Mouse (Mus musculus): ENCODE measurements around the gene Chrna3.

The Chrna3 gene

DNA sequence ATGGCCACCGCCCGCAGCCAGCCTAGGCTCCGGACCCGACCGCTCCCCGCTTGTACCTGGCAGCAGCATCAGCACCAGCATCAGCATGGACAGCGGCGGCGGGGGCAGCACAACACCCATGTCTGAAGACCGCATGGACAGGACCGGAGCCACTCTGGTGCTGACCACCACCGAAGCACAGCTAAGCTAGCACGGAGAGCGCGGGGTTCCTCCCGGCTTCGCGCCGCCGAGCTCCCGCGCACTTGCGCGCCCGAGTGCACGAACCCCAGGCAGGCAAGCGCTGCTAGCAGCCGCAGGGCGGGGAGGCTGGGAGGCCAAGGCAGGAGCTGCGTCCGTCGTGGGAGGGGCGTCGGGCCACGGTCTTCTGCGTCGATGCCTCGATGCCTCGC lies at the start of gene Chrna3:
Chrna3 (minus strand) TSS at position 288 of the 389 bp plus-strand sequence.
- DNase-seq, result no peak

DNA sequence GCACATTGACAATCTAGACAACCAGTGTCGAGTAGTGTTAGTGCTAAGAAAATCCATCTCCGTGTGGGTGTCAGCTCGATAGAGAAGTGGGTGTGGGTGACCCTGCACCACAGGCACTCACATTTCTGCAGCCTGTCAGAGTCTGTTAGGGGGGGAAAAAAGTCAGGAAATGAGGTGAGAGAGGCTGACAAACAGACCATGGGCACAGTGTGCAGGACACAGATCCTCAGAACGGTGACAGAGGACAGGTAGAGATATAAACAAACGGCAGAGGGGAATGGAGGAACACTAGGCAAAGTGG lies 41.6 kb upstream of the Chrna3 start:
- DNase-seq, result no peak

DNA sequence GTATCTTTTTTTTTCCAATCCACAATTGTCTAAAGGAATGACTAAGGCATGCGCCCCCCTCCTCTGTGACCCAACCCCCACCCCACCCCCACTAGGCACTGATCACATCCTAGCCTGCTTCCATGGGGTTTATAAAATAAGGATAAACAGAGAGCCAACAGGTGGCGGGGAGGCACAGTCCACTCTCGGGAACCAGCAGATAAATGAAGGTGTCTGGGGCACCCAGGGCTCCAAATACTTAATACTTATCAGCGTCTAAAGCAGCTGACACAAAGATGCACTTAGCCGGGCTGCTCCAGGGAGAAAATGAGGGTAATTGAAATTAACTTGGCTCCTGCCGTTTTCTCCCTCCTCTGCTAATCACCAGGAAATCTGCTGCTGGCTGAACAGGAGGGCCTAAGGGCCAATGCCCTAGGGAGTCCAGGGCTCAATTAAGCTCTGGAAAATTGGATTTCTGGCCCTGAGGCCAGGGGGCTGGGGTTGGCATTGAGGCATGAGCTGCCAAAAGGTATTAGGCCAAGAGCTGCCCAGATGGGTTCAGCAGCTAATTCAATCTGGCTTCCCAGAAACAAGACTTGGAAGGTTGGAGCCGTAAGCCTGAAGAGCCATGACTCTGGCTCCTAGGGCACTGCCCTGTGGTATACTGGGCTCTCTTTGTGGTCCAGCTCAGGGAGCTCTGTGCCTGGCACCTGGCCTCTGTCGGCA lies 41.0 kb upstream of the Chrna3 start:
- DNase-seq, result no peak

DNA sequence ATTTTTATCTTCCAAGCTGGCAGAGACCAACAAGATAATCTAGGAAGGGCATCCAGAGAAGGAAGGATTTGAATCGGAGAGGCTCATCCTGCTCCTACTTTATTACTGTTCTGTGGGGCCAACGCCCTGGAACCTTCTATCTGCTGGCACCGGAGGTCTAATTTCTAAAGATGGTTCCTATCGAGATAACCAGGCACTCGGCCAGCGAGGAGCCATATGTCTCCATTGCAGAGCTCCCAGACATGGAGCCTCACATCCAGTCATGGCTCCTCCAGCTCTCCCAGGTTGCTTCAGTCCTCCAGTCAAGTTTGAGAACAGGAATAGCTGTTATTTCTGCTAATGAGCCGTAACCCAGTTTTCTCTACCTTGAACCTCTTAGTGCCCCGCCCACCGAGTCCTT lies 38.9 kb upstream of the Chrna3 start:
- DNase-seq, result peak; percentile 66

DNA sequence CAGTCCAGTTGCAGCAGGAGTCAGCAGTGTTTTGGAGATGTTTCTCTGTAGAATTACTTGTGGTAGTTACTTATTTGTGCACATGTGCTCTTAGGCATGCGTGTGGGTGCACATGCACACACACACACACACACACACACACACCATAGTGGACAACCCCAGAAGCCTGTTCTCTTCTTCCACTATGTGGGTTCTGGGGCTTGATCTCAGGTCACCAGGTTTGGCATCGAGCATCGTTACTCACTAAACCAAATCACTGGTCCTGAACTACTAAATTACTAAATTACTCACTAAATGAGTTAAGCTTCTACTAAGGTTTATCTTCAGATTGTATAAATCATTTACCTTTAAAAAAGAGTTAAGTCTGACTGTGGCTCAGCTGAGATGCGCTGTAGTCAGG lies 31.7 kb upstream of the Chrna3 start:
- no peak for DNase-seq

DNA sequence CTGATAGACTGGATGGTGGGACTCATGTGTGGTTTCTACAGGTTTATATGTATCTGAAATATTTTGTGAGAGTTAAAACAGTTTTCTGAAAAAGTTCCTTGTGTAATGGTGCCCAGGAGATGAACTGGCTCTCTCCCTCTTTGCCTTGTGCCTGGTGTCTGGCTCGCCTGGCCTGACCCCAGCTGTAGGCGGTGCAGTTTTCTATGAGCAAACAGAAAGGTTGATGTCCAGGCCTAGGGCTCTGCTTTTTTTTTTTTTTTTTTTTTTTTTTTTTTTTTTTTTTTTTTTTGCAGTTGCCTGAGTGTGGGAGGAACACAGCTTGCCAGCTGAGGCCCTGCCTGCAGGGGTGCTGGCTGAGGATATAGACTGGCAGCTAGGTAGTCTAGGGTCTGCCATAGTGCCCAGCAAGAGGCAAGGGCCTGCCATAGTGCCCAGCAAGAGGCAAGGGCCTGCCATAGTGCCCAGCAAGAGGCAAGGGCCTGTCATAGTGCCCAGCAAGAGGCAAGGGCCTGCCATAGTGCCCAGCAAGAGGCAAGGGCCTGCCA lies 29.1 kb upstream of the Chrna3 start:
- no peak for DNase-seq

DNA sequence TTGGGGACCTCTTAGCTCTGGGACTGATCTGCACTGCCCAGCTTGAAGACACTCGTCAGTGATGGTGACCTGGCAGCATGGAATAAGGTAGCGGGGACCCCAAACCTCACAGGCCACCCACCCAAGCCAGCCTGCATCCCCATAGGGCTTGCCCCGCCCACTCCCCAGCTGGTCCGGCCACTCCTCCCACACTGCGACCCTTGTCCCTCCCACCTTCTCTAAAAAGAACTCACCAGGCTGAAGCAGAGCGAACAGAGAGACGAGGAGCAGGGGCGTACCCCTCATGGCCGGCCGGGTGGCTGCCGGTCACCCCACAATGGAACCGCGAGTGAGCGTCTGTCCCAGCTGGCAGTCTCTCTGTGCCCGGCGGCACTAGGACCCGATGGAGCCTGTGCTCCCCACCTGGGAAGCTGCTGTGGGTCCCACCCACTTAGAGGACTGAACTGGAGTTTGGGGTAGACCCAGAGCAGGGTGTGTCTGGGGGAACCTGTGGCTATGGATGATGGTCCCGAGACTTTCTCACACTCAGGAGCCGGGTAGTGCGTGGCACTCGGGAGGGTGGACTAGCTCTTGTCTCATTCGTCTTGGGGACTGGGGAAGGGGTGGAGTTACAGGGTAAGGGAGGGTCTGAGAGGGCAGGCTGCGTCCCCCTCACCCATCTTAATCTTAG lies 22.0 kb upstream of the Chrna3 start, which contains the start of gene Chrnb4:
Chrnb4 (minus strand) TSS at position 569 of the 670 bp plus-strand sequence.
- DNase-seq, result no peak

DNA sequence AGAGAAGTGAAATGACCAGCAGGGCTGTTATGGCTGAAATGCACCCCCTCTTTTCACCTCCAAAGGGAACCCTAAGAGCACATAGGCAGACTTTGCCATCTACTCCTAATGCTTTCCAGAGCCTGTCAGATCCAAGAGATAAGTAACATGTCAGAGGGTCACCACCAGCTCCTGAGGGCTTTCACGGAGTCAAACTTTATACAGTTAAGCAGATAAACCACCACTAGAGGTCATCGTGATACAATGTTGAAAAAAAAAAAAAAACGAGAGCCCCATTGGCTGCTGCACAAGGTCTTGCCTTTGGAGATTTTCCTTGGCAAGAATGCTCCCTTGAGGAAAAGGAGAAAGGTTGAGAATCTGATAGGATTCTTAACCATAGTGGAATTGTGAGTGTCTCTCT lies 20.4 kb upstream of the Chrna3 start:
- no peak for DNase-seq

DNA sequence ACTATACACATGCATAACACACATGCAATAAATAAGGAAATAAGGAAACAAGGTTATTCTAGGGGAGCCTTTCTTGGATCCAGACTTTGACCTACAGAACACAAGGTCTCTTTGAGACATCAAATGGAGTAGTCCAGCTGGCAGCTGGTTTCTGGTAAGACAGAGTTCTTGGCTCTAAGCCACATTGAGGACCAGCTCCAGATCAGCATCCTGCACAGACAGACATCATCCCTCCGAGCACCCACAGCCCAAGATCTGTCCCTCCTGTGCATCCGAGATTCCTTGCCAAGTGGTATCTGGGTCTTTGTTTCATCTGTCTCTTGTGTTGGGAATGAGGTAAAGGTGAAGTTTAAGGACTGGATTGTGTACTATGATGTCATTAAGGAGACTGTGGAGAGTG lies 18.6 kb upstream of the Chrna3 start:
- DNase-seq, result no peak

DNA sequence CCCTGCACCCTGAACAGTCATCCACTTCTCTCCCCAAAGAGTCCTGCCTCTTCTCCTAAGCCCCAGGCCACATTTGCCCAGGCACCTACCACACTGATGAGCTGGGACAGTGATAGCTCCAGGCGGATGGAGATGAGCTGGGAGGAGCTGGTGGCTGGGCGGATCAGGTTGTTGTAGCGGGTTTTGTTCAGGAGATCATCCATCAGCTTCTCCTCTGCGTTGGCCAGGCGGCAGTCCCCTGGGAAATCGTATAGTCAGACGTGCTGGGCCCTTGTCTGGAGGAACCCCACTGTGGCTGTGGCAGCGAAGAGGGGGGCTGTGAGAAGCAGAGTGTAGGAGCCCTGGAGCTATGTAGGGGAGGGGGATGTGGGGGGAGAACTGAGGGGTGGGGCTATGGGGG lies 17.3 kb upstream of the Chrna3 start:
- no peak for DNase-seq

DNA sequence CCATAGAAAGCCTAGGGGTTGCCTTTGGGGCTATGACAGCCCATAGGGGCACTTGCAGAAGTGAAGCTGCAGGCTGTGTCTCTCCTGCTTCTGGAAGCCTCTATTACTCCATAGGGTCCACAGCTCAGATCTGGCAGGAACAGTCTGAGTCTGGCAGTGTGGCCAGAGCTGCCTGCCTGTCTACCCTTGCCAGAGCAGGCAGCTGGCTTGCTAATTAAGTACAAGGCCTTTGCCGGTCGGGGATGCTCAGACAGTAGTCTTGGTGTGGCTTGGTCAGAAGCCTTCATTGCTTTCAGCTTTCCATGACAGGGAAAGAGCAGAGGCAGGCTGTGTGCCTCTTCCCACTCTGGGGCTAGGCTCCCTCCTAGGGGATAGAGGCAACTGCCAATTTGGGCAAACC lies 15.0 kb upstream of the Chrna3 start:
- no peak for DNase-seq

DNA sequence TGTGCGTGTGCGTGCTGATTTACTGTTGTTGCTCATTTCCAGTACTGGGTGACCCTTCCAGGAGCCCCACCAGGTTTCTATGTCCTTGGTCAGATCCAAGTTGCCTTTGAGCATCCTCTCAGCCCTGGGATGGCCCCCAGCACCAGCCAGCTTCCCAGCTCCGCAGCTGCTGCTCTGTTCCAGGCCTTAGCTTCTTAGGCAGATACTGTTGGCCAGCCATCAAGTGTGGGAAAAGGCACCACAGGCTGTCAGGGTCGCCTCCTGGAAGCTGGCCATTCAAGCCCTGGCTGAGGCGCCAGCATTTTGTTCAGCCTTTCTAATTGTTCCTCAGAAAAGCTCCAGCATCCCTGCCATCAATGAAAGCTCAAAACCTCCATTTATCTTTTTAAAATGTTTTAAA lies 13.6 kb upstream of the Chrna3 start:
- DNase-seq, result no peak

DNA sequence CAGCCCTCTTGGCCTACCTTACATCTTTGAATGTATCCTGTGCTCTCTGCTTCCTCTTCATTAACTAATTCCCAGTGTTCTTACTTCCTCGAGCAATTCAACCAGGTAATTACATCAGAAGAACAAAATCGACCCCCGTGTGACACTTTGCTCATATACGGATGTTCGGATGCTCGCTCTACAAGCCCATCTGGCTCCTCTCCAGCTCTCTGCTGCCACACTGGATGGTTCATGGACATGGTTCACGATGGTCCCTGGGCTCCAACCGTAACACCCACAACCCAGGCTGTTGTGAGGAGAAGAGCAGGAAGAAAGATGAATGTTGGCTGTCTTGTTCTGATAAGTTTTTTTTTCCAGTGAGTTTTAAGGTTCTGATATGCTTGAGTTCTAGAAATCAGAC lies 12.6 kb upstream of the Chrna3 start:
- DNase-seq, result no peak

DNA sequence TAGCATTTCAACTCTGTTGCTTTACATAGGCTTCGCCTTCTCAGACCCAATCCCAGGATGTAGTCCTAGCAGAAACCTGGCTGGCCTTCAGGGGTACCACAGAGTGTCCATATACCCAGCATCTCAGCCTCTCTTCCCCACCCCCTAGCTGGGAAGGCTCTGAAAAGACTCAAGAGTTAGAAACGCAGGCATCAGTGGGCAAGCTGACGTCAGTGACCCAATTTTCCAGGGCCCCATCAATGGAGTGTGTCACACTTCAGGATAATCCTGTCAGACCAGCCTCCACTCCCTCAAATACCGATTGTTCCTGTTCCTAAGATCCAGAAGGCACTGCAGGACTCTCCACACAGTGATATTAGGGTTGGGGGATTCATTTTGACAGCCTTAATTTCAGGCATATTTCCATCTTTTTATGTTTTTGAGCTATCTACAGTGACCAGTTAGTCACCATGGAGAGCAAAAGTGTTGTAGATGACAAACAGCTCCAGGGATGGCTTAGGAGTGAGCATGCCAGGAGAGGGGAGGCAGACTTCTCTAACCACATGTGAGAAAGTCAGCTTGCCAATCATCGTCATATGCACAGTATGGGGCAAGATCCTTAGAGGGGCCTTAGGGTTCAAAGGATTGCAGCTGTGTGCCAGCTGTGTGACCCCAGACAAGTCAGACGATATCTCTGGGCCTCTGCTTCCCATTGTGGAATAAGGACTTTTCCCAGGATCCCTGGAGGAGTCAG lies 5.2 kb upstream of the Chrna3 start:
- DNase-seq, result no peak

DNA sequence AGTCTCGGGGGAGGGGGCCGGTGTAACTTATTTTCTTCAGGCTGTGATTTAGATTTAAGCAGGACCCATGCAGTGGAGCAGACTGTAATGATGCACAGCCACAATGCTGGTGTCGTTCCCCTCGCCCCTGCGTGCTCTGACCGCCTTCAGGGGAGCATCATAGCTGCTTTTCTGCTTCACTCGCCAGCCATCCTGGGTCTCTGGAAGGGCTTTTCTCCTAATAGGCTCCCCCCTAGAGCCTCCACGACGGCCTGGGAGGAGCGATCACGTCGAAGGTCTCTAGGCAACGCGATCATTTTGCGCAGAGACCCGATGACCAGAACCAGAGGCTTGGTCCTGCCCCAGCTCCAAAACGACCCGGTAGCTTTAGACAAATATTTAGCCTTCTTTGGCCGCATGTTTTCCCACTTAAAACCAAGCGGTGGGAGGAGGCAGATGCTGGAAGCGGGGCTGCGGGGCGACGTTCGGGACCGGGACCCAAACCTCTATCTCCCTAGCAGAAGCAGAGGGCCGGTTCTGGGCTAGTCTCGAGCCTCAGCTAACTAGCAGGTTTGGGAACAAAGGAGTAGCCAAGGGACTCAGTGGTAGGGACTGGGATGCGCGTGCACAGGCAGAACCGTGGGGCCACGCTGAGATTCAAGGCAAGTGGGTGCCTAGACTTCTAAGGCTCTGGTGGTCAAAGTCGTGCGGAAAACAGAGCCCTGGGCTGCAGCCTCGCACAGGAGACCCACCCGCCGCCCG lies 658 bp downstream of the Chrna3 start:
- no peak for DNase-seq

DNA sequence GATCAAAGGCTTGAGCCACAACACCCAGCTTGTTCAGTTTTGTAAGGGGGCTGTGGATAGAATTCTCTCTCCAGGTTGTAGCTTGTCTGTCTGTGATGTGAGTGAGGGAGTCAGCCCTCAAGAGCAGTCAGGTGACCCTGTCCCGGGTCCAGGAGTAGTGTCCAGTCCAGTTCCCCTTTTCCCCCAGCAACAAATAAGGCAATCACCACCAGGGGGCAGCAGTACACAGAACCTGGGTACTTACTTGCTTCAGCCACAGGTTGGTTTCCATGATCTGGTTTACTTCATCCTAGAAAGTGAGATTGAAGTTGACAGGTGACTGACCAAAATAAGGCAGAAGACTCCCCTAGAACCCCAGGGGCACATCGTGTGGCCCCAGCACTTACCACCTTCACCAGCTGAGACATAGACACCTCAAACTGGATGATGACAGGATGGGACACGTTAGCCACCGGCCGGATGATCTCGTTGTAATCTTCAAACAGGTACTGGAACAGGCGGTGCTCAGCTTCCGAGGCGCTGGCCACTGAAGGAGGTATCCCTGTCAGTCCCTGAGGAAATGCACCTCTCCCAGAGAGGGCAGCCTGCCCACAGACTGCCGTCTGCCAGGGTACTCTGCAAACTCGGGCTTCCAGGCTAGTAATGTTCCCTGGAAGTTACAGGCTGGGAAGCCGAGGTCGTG lies 2.3 kb downstream of the Chrna3 start:
- DNase-seq, result peak; percentile 78

DNA sequence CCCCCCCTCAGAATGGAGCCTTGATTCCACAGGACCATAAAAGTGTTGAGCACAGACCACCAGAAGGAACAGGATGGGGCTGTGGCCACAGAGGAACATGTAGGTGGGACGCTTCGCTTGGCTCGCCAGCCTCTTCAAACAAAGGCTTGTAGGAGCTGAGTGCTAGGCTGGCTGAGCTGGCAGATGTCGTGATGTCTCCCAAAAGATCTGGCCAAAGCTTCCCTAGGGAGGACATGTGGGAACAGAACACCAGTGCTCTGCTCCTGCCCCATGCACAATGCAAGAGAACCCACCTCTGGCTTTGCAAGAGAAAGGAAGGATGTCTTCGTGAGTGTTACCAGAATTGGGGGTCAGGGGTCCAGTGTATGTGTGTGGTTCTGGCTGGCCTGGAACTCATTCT lies 3.0 kb downstream of the Chrna3 start:
- DNase-seq, result no peak

DNA sequence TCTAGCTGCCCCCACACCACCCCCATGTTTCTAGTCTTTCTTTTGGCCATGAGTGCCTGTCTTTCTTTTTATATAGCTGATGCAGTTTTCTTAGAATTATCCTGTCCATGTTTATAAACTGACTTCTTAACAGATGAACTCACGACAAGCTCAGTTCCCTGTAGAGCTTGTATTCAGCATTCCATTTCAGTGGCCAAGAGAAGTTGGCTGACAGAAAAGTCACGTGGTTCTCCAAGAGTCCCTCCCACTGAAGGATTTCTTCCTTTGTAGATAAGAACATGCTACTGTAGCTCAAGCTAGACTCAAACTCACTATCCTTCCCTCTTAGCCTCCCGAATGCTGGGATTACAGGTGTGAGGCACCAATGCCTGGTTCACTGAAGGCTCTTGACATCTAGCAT lies 9.4 kb downstream of the Chrna3 start:
- DNase-seq, result no peak

DNA sequence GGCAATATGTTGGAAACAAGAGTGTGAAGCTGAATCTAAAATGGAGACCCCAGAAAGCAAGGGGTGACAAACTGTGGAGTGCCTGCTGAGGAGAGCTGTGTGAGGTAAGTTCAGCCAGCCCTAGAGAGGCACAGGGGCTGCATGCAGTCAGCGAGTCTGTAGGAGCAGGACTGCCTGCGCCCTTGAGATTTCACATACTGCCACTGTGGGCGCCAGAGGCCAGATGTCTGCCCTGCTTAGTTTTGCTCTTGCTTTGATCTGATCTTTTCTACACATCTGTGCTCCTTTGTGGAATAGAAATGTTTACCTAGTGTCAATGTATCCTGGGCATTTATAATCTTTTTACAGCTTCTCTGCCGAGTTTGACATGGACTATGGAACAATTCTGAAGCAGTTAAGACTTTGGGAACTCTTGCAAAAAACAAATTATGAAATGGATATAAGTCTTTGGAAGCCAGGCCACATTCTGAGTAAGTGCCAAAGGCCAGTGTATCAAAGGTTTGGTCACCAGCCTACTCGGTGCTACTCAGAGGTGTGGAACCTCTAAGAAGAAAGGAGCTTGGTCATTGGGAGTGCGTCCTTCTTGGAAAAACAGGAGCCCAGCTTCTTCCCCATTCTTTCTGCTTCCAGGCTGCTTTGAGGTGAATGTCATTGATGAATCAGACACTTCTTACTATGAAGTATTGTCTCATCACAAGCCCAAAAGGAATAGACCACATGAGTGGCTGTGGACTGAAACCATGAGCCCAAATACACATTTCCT lies 15.6 kb downstream of the Chrna3 start:
- DNase-seq, result no peak

DNA sequence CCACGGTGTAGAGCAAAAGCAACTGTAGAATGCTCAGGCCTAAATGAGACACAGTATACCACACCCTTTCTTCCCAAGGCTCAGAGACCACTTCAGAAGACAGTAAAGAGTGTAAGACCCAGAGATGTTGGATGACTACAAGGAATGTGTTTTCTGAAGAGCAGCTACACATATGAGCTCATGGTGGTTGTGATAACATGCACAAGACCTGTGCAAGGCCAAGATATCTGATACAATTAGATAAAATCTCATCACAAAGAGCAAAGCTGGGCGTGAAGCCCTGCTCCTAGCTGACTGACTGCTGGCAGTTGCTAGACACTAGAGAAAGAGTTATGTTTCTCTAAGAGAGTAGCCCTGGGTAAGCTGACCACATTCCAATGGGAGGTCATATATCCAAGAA lies 16.7 kb downstream of the Chrna3 start:
- no peak for DNase-seq

DNA sequence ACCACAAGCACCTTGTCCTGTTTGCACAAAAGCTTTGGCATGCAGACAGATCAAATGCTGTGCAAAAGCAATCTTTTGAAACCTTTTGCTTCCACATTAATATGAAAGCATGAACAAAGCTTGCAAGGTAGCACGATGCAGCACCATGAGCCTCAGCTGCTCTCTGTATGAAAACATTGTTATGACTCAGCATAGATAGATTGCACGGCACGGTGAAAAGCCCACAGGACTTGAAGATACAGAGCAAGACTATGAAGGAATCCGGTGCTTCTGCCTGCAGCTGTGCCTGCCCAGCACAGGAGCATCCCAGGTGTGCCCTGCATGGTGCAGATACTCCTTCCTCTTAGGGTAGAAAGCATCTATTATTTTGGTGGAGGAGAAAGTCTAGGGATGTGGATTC lies 22.8 kb downstream of the Chrna3 start:
- no peak for DNase-seq

DNA sequence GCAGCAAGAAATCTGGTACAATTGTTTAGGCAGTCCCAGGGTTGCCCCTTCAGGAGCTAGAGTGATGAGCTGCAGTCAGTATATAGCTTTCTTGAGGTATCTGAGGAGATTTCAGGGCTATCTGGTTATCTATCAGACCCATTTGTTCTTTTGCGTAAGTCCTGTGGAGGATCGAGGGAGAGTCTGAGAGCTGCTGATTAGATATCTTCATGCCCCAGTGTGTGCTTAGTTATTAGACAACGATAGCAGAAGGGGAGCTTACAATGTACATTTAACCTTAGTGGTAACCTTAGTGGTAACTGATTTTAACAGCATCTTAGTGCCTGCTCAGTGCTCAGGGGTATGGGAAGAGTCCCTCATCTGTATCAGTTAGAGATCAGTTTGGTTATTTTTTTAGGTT lies 30.7 kb downstream of the Chrna3 start:
- no peak for DNase-seq
